Mouse (Mus musculus) embryonic fibroblast, embryonic 13.5 days (primary cell): ENCODE data around the gene Gm8005. TPM values are rescaled to one million over a fixed set of nuclear protein-coding genes. Genes with fewer than 3 reads are reported as not detected.
"Not testable (repeated sequence)": the region's sequence is repeated elsewhere in the genome, so short reads cannot be mapped to it uniquely, and the experiment has no call there.

ENCODE experiments used
- H3K27ac ChIP-seq: 2 replicates; pipeline ENCODE4 v1.5.1; 2012; ENCODE audit warnings: low read length, control low read depth, inconsistent platforms; ENCODE audit not compliant: insufficient read depth
- H3K4me1 ChIP-seq: 2 replicates; pipeline ENCODE4 v1.6.1; 2011; ENCODE audit warnings: low read length; ENCODE audit not compliant: control insufficient read depth, insufficient read depth
- H3K4me3 ChIP-seq: 2 replicates; pipeline ENCODE4 v1.5.1; 2011; ENCODE audit warnings: mild to moderate bottlenecking, control low read depth, low read length; ENCODE audit not compliant: insufficient read depth
- polyA plus RNA-seq: library from polyadenylated mRNA; stranded (reverse); fragments of >200 nt; gene quantifications from 2 replicates; pipeline ENCODE4 v1.2.4, GENCODE M21; 2011; ENCODE audit warnings: low read depth; ENCODE audit not compliant: missing spikeins, insufficient read length

Gene Gm8005
- not detected in 2 replicates for polyA plus RNA-seq

GRCm38 (mm10) chr14:42439573-42439972 is at the start of gene Gm8005:
Gene Gm8005, minus strand, starts transcription at chr14:42439673.
- not testable (repeated sequence) for H3K4me1 ChIP-seq, H3K4me3 ChIP-seq, H3K27ac ChIP-seq

GRCm38 (mm10) chr14:42463581-42463980 is 24.1 kb upstream of the Gm8005 start, which contains the start of gene Gm8011:
Gene Gm8011, plus strand, starts transcription at chr14:42463881.
- not testable (repeated sequence) for H3K4me1 ChIP-seq, H3K27ac ChIP-seq, H3K4me3 ChIP-seq

Other genes with a start within 250 kb of the Gm8005 start
- not detected in 2 replicates for gene Gm3573, start 248.9 kb downstream of the Gm8005 start, polyA plus RNA-seq
- gene Gm17026, start 179.6 kb downstream of the Gm8005 start, polyA plus RNA-seq, result not detected in 2 replicates
- not detected in 2 replicates for gene Gm9611, start 142.3 kb downstream of the Gm8005 start, polyA plus RNA-seq
- not detected in 2 replicates for gene Gm7995, start 129.5 kb downstream of the Gm8005 start, polyA plus RNA-seq
- gene Gm8011, start 24.2 kb upstream of the Gm8005 start, polyA plus RNA-seq, result not detected in 2 replicates
- not detected in 2 replicates for gene Gm8020, start 62.7 kb upstream of the Gm8005 start, polyA plus RNA-seq
- not detected in 2 replicates for gene Gm8024, start 84.6 kb upstream of the Gm8005 start, polyA plus RNA-seq
- not detected in 2 replicates for gene Gm17124, start 160.2 kb upstream of the Gm8005 start, polyA plus RNA-seq
- not detected in 2 replicates for gene Gm3633, start 202.2 kb upstream of the Gm8005 start, polyA plus RNA-seq
- not detected in 2 replicates for gene Gm10378, start 216.3 kb upstream of the Gm8005 start, polyA plus RNA-seq